Mouse (Mus musculus): ENCODE results near the gene Als2cr12. TPM values are rescaled to one million over a fixed set of nuclear protein-coding genes. Genes with fewer than 3 reads are reported as not detected.
"Not testable (repeated sequence)": the region's sequence is repeated elsewhere in the genome, so short reads cannot be mapped to it uniquely, and the experiment has no call there.

The Als2cr12 gene
- polyA plus RNA-seq, 1 experiment from 2014 or later, result not detected

GRCm38 (mm10) chr1:58712076-58713061 lies 16.6 kb upstream of the Als2cr12 start:
- H3K36me3 ChIP-seq (ENCODE audit: insufficient read depth, low read length), result peaks cover 5% of the 10 kb centered on the region
- H3K27ac ChIP-seq (ENCODE audit: low read length), result peak overlapping the region; percentile 100
- no peaks in the 10 kb centered on the region for H3K27me3 ChIP-seq (ENCODE audit: insufficient read depth, low read length)
- 5% methylated on average over 17 of the region's 17 CpGs for WGBS
- peak overlapping the region; percentile 85 for H3K4me3 ChIP-seq (ENCODE audit: low read length)
- ATAC-seq (ENCODE audit: low FRiP score, low TSS enrichment), result peak; percentile 86
- H3K4me1 ChIP-seq (ENCODE audit: insufficient read depth, low read length), result peaks cover 28% of the 10 kb centered on the region
- peak overlapping the region; percentile 75 for H3K4me2 ChIP-seq (replicated peaks; ENCODE audit: low read depth, low read length)
- H3K9me3 ChIP-seq (ENCODE audit: low read length), result no peaks in the 10 kb centered on the region
- peak overlapping the region; percentile 96 for H3K9ac ChIP-seq (replicated peaks; ENCODE audit: low read length)

GRCm38 (mm10) chr1:58711365-58712016 lies 15.7 kb upstream of the Als2cr12 start, which contains the start of gene Cflar:
TSS of gene Cflar (plus strand) at chr1:58711508.
- peak; percentile 80 for ATAC-seq (ENCODE audit: low FRiP score, low TSS enrichment)
- no peaks in the 10 kb centered on the region for H3K9me3 ChIP-seq (ENCODE audit: low read length)
- WGBS, result under 1% methylated on average over 44 of the region's 45 CpGs
- peak within 1 kb of the TSS; percentile 100 for H3K27ac ChIP-seq (ENCODE audit: low read length)
- H3K4me1 ChIP-seq (ENCODE audit: insufficient read depth, low read length), result peaks cover 28% of the 10 kb centered on the region
- H3K4me3 ChIP-seq (ENCODE audit: low read length), result peak within 1 kb of the TSS; percentile 85
- H3K4me2 ChIP-seq (replicated peaks; ENCODE audit: low read depth, low read length), result peak within 1 kb of the TSS; percentile 75
- peak within 1 kb of the TSS; percentile 90 for H3K9ac ChIP-seq (replicated peaks; ENCODE audit: low read length)
- peaks cover 5% of the 10 kb centered on the region for H3K36me3 ChIP-seq (ENCODE audit: insufficient read depth, low read length)
- no peaks in the 10 kb centered on the region for H3K27me3 ChIP-seq (ENCODE audit: insufficient read depth, low read length)

GRCm38 (mm10) chr1:58710711-58711364 lies 15.0 kb upstream of the Als2cr12 start:
- Histone ChIP-seq H3K4me2 (replicated peaks; ENCODE audit: low read depth, low read length) (peak overlapping the region; percentile 75), H3K27ac (ENCODE audit: low read length) (peak overlapping the region; percentile 100), H3K36me3 (ENCODE audit: insufficient read depth, low read length) (peaks cover 5% of the 10 kb centered on the region), H3K9ac (replicated peaks; ENCODE audit: low read length) (peak overlapping the region; percentile 90), H3K4me3 (ENCODE audit: low read length) (peak overlapping the region; percentile 85), H3K4me1 (ENCODE audit: insufficient read depth, low read length) (peaks cover 22% of the 10 kb centered on the region), H3K9me3 (ENCODE audit: low read length) (no peaks in the 10 kb centered on the region), H3K27me3 (ENCODE audit: insufficient read depth, low read length) (no peaks in the 10 kb centered on the region)
- ATAC-seq (ENCODE audit: low FRiP score, low TSS enrichment), result no peak
- WGBS, result 49% methylated on average over 10 of the region's 10 CpGs

- 85% methylated on average over 1 of the region's 1 CpGs for WGBS
- not testable (repeated sequence) for H3K27me3 ChIP-seq (ENCODE audit: insufficient read depth, low read length); H3K36me3 ChIP-seq (ENCODE audit: insufficient read depth, low read length); H3K4me2 ChIP-seq (replicated peaks; ENCODE audit: low read depth, low read length); H3K27ac ChIP-seq (ENCODE audit: low read length); ATAC-seq (ENCODE audit: low FRiP score, low TSS enrichment); H3K9ac ChIP-seq (replicated peaks; ENCODE audit: low read length); H3K9me3 ChIP-seq (ENCODE audit: low read length); H3K4me3 ChIP-seq (ENCODE audit: low read length)
- H3K4me1 ChIP-seq (ENCODE audit: insufficient read depth, low read length), result peaks cover 16% of the 10 kb centered on the region
Measured at GRCm38 (mm10) chr1:58710043-58710442, 14.3 kb upstream of the Als2cr12 start.

GRCm38 (mm10) chr1:58700580-58701162 lies 4.9 kb upstream of the Als2cr12 start:
- H3K4me1 ChIP-seq (ENCODE audit: insufficient read depth, low read length); H3K9me3 ChIP-seq (ENCODE audit: low read length); H3K9ac ChIP-seq (replicated peaks; ENCODE audit: low read length); H3K4me3 ChIP-seq (ENCODE audit: low read length); H3K27me3 ChIP-seq (ENCODE audit: insufficient read depth, low read length); H3K36me3 ChIP-seq (ENCODE audit: insufficient read depth, low read length); H3K4me2 ChIP-seq (replicated peaks; ENCODE audit: low read depth, low read length); ATAC-seq (ENCODE audit: low FRiP score, low TSS enrichment); H3K27ac ChIP-seq (ENCODE audit: low read length): not testable (repeated sequence)
- 72% methylated on average over 4 of the region's 5 CpGs for WGBS

GRCm38 (mm10) chr1:58699988-58700387 lies 4.2 kb upstream of the Als2cr12 start:
- H3K4me3 ChIP-seq (ENCODE audit: low read length), result no peak overlapping the region
- no peak for ATAC-seq (ENCODE audit: low FRiP score, low TSS enrichment)
- H3K36me3 ChIP-seq (ENCODE audit: insufficient read depth, low read length), result no peaks in the 10 kb centered on the region
- H3K27me3 ChIP-seq (ENCODE audit: insufficient read depth, low read length), result no peaks in the 10 kb centered on the region
- peaks cover 2% of the 10 kb centered on the region; the same call in 1 of the 2 replicates for H3K9me3 ChIP-seq (ENCODE audit: low read length)
- 64% methylated on average over 3 of the region's 3 CpGs for WGBS
- no peak overlapping the region for H3K9ac ChIP-seq (replicated peaks; ENCODE audit: low read length)
- no peak overlapping the region for H3K4me2 ChIP-seq (replicated peaks; ENCODE audit: low read depth, low read length)
- no peaks in the 10 kb centered on the region for H3K4me1 ChIP-seq (ENCODE audit: insufficient read depth, low read length)
- H3K27ac ChIP-seq (ENCODE audit: low read length), result no peak overlapping the region

GRCm38 (mm10) chr1:58698781-58699180 lies 3.0 kb upstream of the Als2cr12 start:
- H3K27me3 ChIP-seq (ENCODE audit: insufficient read depth, low read length), result no peaks in the 10 kb centered on the region
- no peaks in the 10 kb centered on the region for H3K4me1 ChIP-seq (ENCODE audit: insufficient read depth, low read length)
- ATAC-seq (ENCODE audit: low FRiP score, low TSS enrichment), result no peak
- no peaks in the 10 kb centered on the region for H3K9me3 ChIP-seq (ENCODE audit: low read length)
- 89% methylated on average over 4 of the region's 4 CpGs for WGBS
- H3K27ac ChIP-seq (ENCODE audit: low read length), result no peak overlapping the region
- no peaks in the 10 kb centered on the region for H3K36me3 ChIP-seq (ENCODE audit: insufficient read depth, low read length)
- H3K4me2 ChIP-seq (replicated peaks; ENCODE audit: low read depth, low read length), result no peak overlapping the region
- H3K4me3 ChIP-seq (ENCODE audit: low read length), result no peak overlapping the region
- H3K9ac ChIP-seq (replicated peaks; ENCODE audit: low read length), result no peak overlapping the region

- not testable (repeated sequence) for H3K9me3 ChIP-seq (ENCODE audit: low read length); ATAC-seq (ENCODE audit: low FRiP score, low TSS enrichment); H3K27me3 ChIP-seq (ENCODE audit: insufficient read depth, low read length); H3K4me3 ChIP-seq (ENCODE audit: low read length); H3K36me3 ChIP-seq (ENCODE audit: insufficient read depth, low read length); H3K27ac ChIP-seq (ENCODE audit: low read length); H3K9ac ChIP-seq (replicated peaks; ENCODE audit: low read length); H3K4me2 ChIP-seq (replicated peaks; ENCODE audit: low read depth, low read length); H3K4me1 ChIP-seq (ENCODE audit: insufficient read depth, low read length)
- WGBS, result 57% methylated on average over 1 of the region's 1 CpGs
Measured at GRCm38 (mm10) chr1:58697607-58698006, 1.8 kb upstream of the Als2cr12 start.

GRCm38 (mm10) chr1:58693696-58694095 lies 2.1 kb downstream of the Als2cr12 start:
- Histone ChIP-seq H3K27ac (ENCODE audit: low read length) (no peak overlapping the region), H3K4me2 (replicated peaks; ENCODE audit: low read depth, low read length) (no peak overlapping the region), H3K36me3 (ENCODE audit: insufficient read depth, low read length) (no peaks in the 10 kb centered on the region), H3K4me3 (ENCODE audit: low read length) (no peak overlapping the region), H3K27me3 (ENCODE audit: insufficient read depth, low read length) (no peaks in the 10 kb centered on the region), H3K9ac (replicated peaks; ENCODE audit: low read length) (no peak overlapping the region), H3K4me1 (ENCODE audit: insufficient read depth, low read length) (no peaks in the 10 kb centered on the region), H3K9me3 (ENCODE audit: low read length) (0 out of 2 replicates have a peak, but pooled peaks cover 2% of the 10 kb centered on the region)
- ATAC-seq (ENCODE audit: low FRiP score, low TSS enrichment), result no peak
- 74% methylated on average over 1 of the region's 1 CpGs for WGBS

Measured in kidney, embryonic 16.5 days (tissue).